Mouse (Mus musculus) CH12.LX (cell line): ENCODE data around the gene Igfals. TPM values are rescaled to one million over a fixed set of nuclear protein-coding genes. Genes with fewer than 3 reads are reported as not detected.

ENCODE experiments used
- DNase-seq: peaks from one replicate; pipeline ENCODE4 v3.0.0-alpha.2; 2013; ENCODE audit errors: extremely low read depth
- H3K27ac ChIP-seq: 2 replicates; pipeline ENCODE4 v1.5.1; 2012; ENCODE audit warnings: low read depth, mild to moderate bottlenecking, control low read depth, moderate library complexity; ENCODE audit not compliant: insufficient read depth
- H3K27me3 ChIP-seq: replicated peaks from 2 replicates; pipeline ENCODE3; 2012; ENCODE audit warnings: inconsistent platforms
- H3K36me3 ChIP-seq, 2 experiments: replicated peaks in 1 of 2; 2 replicates each; pipeline versions ENCODE3 to v1.6.1; 2012; ENCODE audit warnings: inconsistent platforms in 1 of 2, low read length in 1 of 2, mild to moderate bottlenecking in 1 of 2, mixed read lengths in 1 of 2, moderate library complexity in 1 of 2; ENCODE audit not compliant: control insufficient read depth in 1 of 2, insufficient read depth in 1 of 2
- H3K4me1 ChIP-seq, 2 experiments: 2 replicates each; pipeline ENCODE4 v1.6.1; 2012; ENCODE audit warnings: inconsistent platforms in 1 of 2, moderate library complexity in 1 of 2; ENCODE audit not compliant: insufficient read depth in 2 of 2, control insufficient read depth in 1 of 2
- H3K4me2 ChIP-seq: 2 replicates; pipeline ENCODE4 v1.6.1; 2012; ENCODE audit warnings: low read depth, mild to moderate bottlenecking, control low read depth; ENCODE audit not compliant: poor library complexity, insufficient read depth, severe bottlenecking
- H3K4me3 ChIP-seq, 3 experiments: fragments of 150-350 bp in 1 of 3; sonication (generic) in 1 of 3; replicated peaks in 1 of 3; 2 replicates each; pipeline versions ENCODE3 to v1.5.1; 2011 to 2012; ENCODE audit warnings: low read depth in 2 of 3, low read length in 2 of 3, mild to moderate bottlenecking in 2 of 3, moderate library complexity in 2 of 3, control low read depth in 1 of 3, improper control_type of control experiment in 1 of 3, inconsistent platforms in 1 of 3, mixed read lengths in 1 of 3; ENCODE audit not compliant: poor library complexity in 1 of 3
- H3K79me2 ChIP-seq: replicated peaks from 2 replicates; pipeline ENCODE4 v1.6.1; 2012; ENCODE audit warnings: mild to moderate bottlenecking, moderate library complexity; ENCODE audit not compliant: control insufficient read depth, poor library complexity, insufficient read depth, severe bottlenecking; ENCODE audit errors: extremely low read depth
- H3K9ac ChIP-seq: 2 replicates; pipeline ENCODE4 v1.6.1; 2012; ENCODE audit warnings: low read depth, mild to moderate bottlenecking, control low read depth, moderate library complexity; ENCODE audit not compliant: insufficient read depth
- H3K9me3 ChIP-seq: replicated peaks from 2 replicates; pipeline ENCODE3; 2012; ENCODE audit warnings: low read length, inconsistent platforms, mixed read lengths
- CHD1 ChIP-seq: IDR thresholded peaks from 2 replicates; pipeline ENCODE4 v1.6.1; 2012; ENCODE audit warnings: low read depth, low read length, improper control_type of control experiment, inconsistent platforms
- CTCF ChIP-seq, 2 experiments: IDR thresholded peaks in 1 of 2; conservative IDR thresholded peaks in 1 of 2; 2 replicates each; pipeline ENCODE4 v1.5.1; 2011 to 2012; ENCODE audit warnings: low read depth in 2 of 2, low read length in 2 of 2, improper control_type of control experiment in 1 of 2, inconsistent platforms in 1 of 2, mild to moderate bottlenecking in 1 of 2, moderate library complexity in 1 of 2
- E2F4 ChIP-seq: IDR thresholded peaks from 2 replicates; pipeline ENCODE4 v1.6.1; 2011; ENCODE audit warnings: low read depth, low read length, improper control_type of control experiment; ENCODE audit not compliant: insufficient replicate concordance
- ELF1 ChIP-seq: IDR thresholded peaks from 2 replicates; pipeline ENCODE4 v1.6.1; 2014; ENCODE audit warnings: low read depth, mild to moderate bottlenecking, inconsistent platforms, low read length, improper control_type of control experiment
- EP300 ChIP-seq: IDR thresholded peaks from 2 replicates; pipeline ENCODE4 v1.6.1; 2011; ENCODE audit warnings: low read length, improper control_type of control experiment
- ETS1 ChIP-seq: conservative IDR thresholded peaks from 2 replicates; pipeline ENCODE4 v1.6.1; 2012; ENCODE audit warnings: low read depth, mild to moderate bottlenecking, inconsistent platforms, low read length, improper control_type of control experiment, moderate library complexity
- GABPA ChIP-seq: IDR thresholded peaks from 2 replicates; pipeline ENCODE4 v1.6.1; 2012; ENCODE audit warnings: low read depth, low read length, improper control_type of control experiment, inconsistent platforms; ENCODE audit not compliant: insufficient replicate concordance
- HCFC1 ChIP-seq: IDR thresholded peaks from 2 replicates; pipeline ENCODE4 v1.6.1; 2012; ENCODE audit warnings: low read depth, mild to moderate bottlenecking, inconsistent platforms, low read length, improper control_type of control experiment
- JUN ChIP-seq: IDR thresholded peaks from 2 replicates; pipeline ENCODE4 v1.6.1; 2011; ENCODE audit warnings: low read depth, mild to moderate bottlenecking, low read length, improper control_type of control experiment, moderate library complexity; ENCODE audit not compliant: insufficient read depth
- KAT2A ChIP-seq: IDR thresholded peaks from 2 replicates; pipeline ENCODE4 v1.6.1; 2012; ENCODE audit warnings: low read length, improper control_type of control experiment, inconsistent platforms; ENCODE audit not compliant: insufficient replicate concordance
- MAZ ChIP-seq: IDR thresholded peaks from 2 replicates; pipeline ENCODE4 v1.6.1; 2012; ENCODE audit warnings: low read depth, mild to moderate bottlenecking, inconsistent platforms, low read length, improper control_type of control experiment, moderate library complexity
- MEF2A ChIP-seq: IDR thresholded peaks from 2 replicates; pipeline ENCODE4 v1.6.1; 2014; ENCODE audit warnings: low read depth, mild to moderate bottlenecking, inconsistent platforms, low read length, improper control_type of control experiment, borderline replicate concordance
- MXI1 ChIP-seq: IDR thresholded peaks from 2 replicates; pipeline ENCODE4 v1.6.1; 2011; ENCODE audit warnings: mild to moderate bottlenecking, low read depth, low read length, improper control_type of control experiment
- NRF1 ChIP-seq: IDR thresholded peaks from 2 replicates; pipeline ENCODE4 v1.6.1; 2014; ENCODE audit warnings: low read depth, mild to moderate bottlenecking, inconsistent platforms, low read length, improper control_type of control experiment, moderate library complexity
- POLR2A ChIP-seq: IDR thresholded peaks from 2 replicates; pipeline ENCODE4 v1.6.1; 2011; ENCODE audit warnings: low read depth, mild to moderate bottlenecking, improper control_type of control experiment, low read length
- POLR2AphosphoS2 ChIP-seq: IDR thresholded peaks from 2 replicates; pipeline ENCODE4 v1.6.1; 2011; ENCODE audit warnings: low read depth, low read length, improper control_type of control experiment
- RAD21 ChIP-seq: IDR thresholded peaks from 2 replicates; pipeline ENCODE4 v1.6.1; 2011; ENCODE audit warnings: low read depth, mild to moderate bottlenecking, low read length, improper control_type of control experiment, moderate library complexity
- RCOR1 ChIP-seq: conservative IDR thresholded peaks from 2 replicates; pipeline ENCODE4 v1.6.1; 2012; ENCODE audit warnings: low read depth, mild to moderate bottlenecking, inconsistent platforms, low read length, improper control_type of control experiment
- SIN3A ChIP-seq: IDR thresholded peaks from 2 replicates; pipeline ENCODE4 v1.6.1; 2012; ENCODE audit warnings: low read length, improper control_type of control experiment, inconsistent platforms
- SMC3 ChIP-seq: IDR thresholded peaks from 2 replicates; pipeline ENCODE4 v1.6.1; 2011; ENCODE audit warnings: low read depth, low read length, improper control_type of control experiment
- TCF12 ChIP-seq: IDR thresholded peaks from 2 replicates; pipeline ENCODE4 v1.6.1; 2014; ENCODE audit warnings: low read depth, mild to moderate bottlenecking, inconsistent platforms, low read length, improper control_type of control experiment
- UBTF ChIP-seq: IDR thresholded peaks from 2 replicates; pipeline ENCODE4 v1.6.1; 2012; ENCODE audit warnings: low read depth, mild to moderate bottlenecking, inconsistent platforms, low read length, improper control_type of control experiment, moderate library complexity
- USF1 ChIP-seq: IDR thresholded peaks from 2 replicates; pipeline ENCODE4 v1.6.1; 2014; ENCODE audit warnings: low read depth, mild to moderate bottlenecking, inconsistent platforms, low read length, improper control_type of control experiment
- USF2 ChIP-seq: conservative IDR thresholded peaks from 2 replicates; pipeline ENCODE4 v1.6.1; 2011; ENCODE audit warnings: low read depth, low read length, improper control_type of control experiment
- ZMIZ1 ChIP-seq: IDR thresholded peaks from 2 replicates; pipeline ENCODE4 v1.6.1; 2012; ENCODE audit warnings: low read depth, mild to moderate bottlenecking, inconsistent platforms, low read length, improper control_type of control experiment
- ZNF384 ChIP-seq: IDR thresholded peaks from 2 replicates; pipeline ENCODE4 v1.6.1; 2012; ENCODE audit warnings: low read depth, low read length, improper control_type of control experiment, inconsistent platforms
- dilution Hi-C: fragments of 300-500 bp; cut with MboI; formaldehyde crosslinking; loops from 2 replicates; pipeline ENCODE4 v1.14.3; 2020; ENCODE audit warnings: low sequenced_read_pairs; ENCODE audit not compliant: extremely low pct_unique_long_range_greater_than_20kb, extremely low pct_ligation_motif_present
- in situ Hi-C: fragments of 300-500 bp; cut with MboI; formaldehyde crosslinking; loops from 3 replicates; pipeline ENCODE4 v1.14.3; 2019; ENCODE audit warnings: low sequenced_read_pairs, low pct_ligation_motif_present, low pct_unique_long_range_greater_than_20kb, mixed read lengths
- polyA plus RNA-seq: library from polyadenylated mRNA; unstranded; fragments of >175 nt; gene quantifications from 2 replicates; pipeline ENCODE4 v1.2.1, GENCODE M21; 2012; ENCODE audit warnings: low read depth; ENCODE audit not compliant: insufficient read length
- total RNA-seq, 2 experiments: library from RNA; depleted of rRNA; stranded (reverse); fragments of 300-350 nt in 1 of 2; fragments of >200 nt in 1 of 2; gene quantifications; 2 replicates each; pipeline ENCODE4 v1.2.3; 2012 to 2014

The Igfals gene
- total and polyA plus RNA-seq, 3 experiments, result 5.0 to 9.8 (median 6.3) TPM

DNA sequence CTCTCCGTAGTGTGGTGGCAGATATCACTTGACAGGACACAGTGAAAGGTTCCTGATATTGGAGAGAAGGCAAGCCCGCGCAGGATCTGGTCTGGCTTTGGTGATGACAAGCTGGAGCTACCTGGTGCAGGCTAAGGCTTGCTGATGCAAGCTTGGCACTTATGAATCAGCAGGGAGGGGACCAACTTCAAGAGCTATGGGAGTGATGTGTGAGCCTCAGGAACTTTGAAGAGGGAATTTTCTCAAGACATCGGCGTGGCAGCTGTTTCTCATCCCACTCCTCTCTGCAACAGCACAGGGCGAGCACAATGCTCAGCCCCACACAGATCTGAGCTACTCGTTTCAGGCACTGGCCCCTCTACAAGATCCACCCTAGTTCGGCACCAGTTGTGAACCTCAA, 26.0 kb upstream of the Igfals start, which contains the start of gene Hagh:
Gene Hagh, plus strand, starts transcription at position 302 of the 400 bp plus-strand sequence.
- Histone ChIP-seq H3K4me1 (peaks cover 0 to 2% of the 10 kb centered on the region in 2 experiments; a peak in 1 of 4 replicates), H3K4me2 (no peak within 1 kb of the TSS), H3K27me3 (peaks cover 19% of the 10 kb centered on the region)
- in situ Hi-C loops, result no loop called here
- TF ChIP-seq GABPA, result no peak
- TF ChIP-seq NRF1, result no peak
- no peak for TF ChIP-seq JUN
- TF ChIP-seq CHD1, result no peak
- no peak for TF ChIP-seq RCOR1
- no peak for TF ChIP-seq POLR2AphosphoS2
- no peak for TF ChIP-seq ELF1
- TF ChIP-seq TCF12, result no peak
- TF ChIP-seq KAT2A, result no peak
- TF ChIP-seq MXI1, result no peak
- no peak for TF ChIP-seq E2F4
- TF ChIP-seq ZMIZ1, result no peak
- TF ChIP-seq EP300, result no peak
- TF ChIP-seq, all 38 proteins: peak for 0
- H3K27ac ChIP-seq, result no peak within 1 kb of the TSS
- H3K36me3 ChIP-seq, result no peaks in the 10 kb centered on the region
- H3K9ac ChIP-seq, result no peak within 1 kb of the TSS
- H3K79me2 ChIP-seq, result no peaks in the 10 kb centered on the region
- no peaks in the 10 kb centered on the region for H3K9me3 ChIP-seq
- dilution Hi-C loops, result no loop called here
- no peak within 1 kb of the TSS for H3K4me3 ChIP-seq
- DNase-seq, result no peak

DNA sequence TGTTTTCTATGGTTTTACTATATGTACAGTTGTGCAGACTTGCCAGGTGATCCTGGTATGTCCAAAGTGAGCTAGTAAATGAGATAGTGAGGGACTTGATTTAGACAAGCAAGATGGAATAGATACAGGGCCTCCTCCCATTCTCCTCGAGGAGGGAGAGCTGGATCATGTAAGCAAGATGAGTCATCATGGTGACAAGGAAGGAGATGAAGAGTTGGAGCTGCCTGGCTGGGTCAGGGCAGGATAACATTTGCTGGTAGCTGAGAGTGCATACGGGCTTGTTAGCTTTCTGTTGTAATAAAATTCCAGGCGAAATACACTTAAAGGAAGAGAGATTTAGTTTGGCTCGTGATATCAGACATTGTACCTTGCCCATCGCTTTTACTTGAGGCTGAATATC, 25.5 kb upstream of the Igfals start:
- no peak overlapping the region for H3K4me3 ChIP-seq
- peaks cover 0 to 6% of the 10 kb centered on the region in 2 experiments; a peak in 1 of 4 replicates for H3K4me1 ChIP-seq
- H3K27me3 ChIP-seq, result peaks cover 19% of the 10 kb centered on the region
- H3K27ac ChIP-seq, result no peak overlapping the region
- H3K36me3 ChIP-seq, result no peaks in the 10 kb centered on the region
- no peak overlapping the region for H3K4me2 ChIP-seq
- H3K9ac ChIP-seq, result no peak overlapping the region
- no peak for DNase-seq
- in situ Hi-C loops (no loop called here), dilution Hi-C loops (no loop called here)
- H3K79me2 ChIP-seq, result no peaks in the 10 kb centered on the region
- H3K9me3 ChIP-seq, result no peaks in the 10 kb centered on the region
- TF ChIP-seq SMC3 (no peak), MAZ (no peak), RAD21 (no peak), POLR2A (no peak), CHD1 (no peak), HCFC1 (no peak), GABPA (no peak), USF1 (no peak), SIN3A (no peak), ZMIZ1 (no peak), UBTF (no peak), MEF2A (no peak), ETS1 (no peak), NRF1 (no peak), ZNF384 (no peak), KAT2A (no peak), USF2 (no peak), CTCF (conservative IDR thresholded peaks at IDR 0.05 in 1 of 2, IDR thresholded peaks at IDR 0.05 in 1 of 2; ENCODE audit: low read depth in 2 of 2, low read length in 2 of 2) (no peak), RCOR1 (no peak)
- TF ChIP-seq, all 38 proteins: peak for 0
